Mouse (Mus musculus) spleen, postnatal 0 days (tissue): ENCODE results near the gene Setd4. TPM values are rescaled to one million over a fixed set of nuclear protein-coding genes. Genes with fewer than 3 reads are reported as not detected.

Experiments
- polyA plus RNA-seq: library from polyadenylated mRNA; unstranded; fragments of >200 nt; fragmentation: Nextera tagmentation; extraction: Ambion mirVana; gene quantifications from 2 replicates; pipeline ENCODE4 v1.2.1, GENCODE M21; 2015

Gene Setd4
- 6.9 and 7.5 TPM in 2 replicates for polyA plus RNA-seq

GRCm38 (mm10) chr16:93603439-93604212 lies at the start of gene Setd4:
Gene Setd4, minus strand, starts transcription at chr16:93604063.

GRCm38 (mm10) chr16:93627761-93628400 lies 24.0 kb upstream of the Setd4 start, which contains the start of gene Gm5678:
Gene Gm5678, plus strand, starts transcription at chr16:93628097.

GRCm38 (mm10) chr16:93605553-93605952 lies 1.7 kb upstream of the Setd4 start, which contains the start of gene Cbr1:
Gene Cbr1, plus strand, starts transcription at chr16:93605853.

Other genes with a start within 250 kb of the Setd4 start
- 23.6 and 27.5 TPM in 2 replicates for gene Cbr1, start 1.8 kb upstream of the Setd4 start, polyA plus RNA-seq
- not detected in 2 replicates for gene Gm5678, start 24.0 kb upstream of the Setd4 start, polyA plus RNA-seq
- gene Cbr3, start 79.2 kb upstream of the Setd4 start, polyA plus RNA-seq = 2.4 and 3.4 TPM in 2 replicates
- gene Dop1b, start 107.8 kb upstream of the Setd4 start, polyA plus RNA-seq = 17.2 and 17.4 TPM in 2 replicates
- gene Morc3, start 228.1 kb upstream of the Setd4 start, polyA plus RNA-seq = 27.0 and 32.1 TPM in 2 replicates